Mouse (Mus musculus) layer of hippocampus, adult 2 months (tissue): Measurements from ENCODE around the gene Pla2g6. TPM values are rescaled to one million over a fixed set of nuclear protein-coding genes. Genes with fewer than 3 reads are reported as not detected.

Source experiments
- DNase-seq, 2 experiments: peaks; one replicate each; pipeline ENCODE4 v3.0.0; 2022; ENCODE audit warnings: low spot score in 2 of 2
- H3K27ac ChIP-seq: fragments of 200-600 bp; 2 replicates; pipeline ENCODE4 v1.8.1; 2022
- H3K4me3 ChIP-seq: fragments of 200-600 bp; 2 replicates; pipeline ENCODE4 v1.8.1; 2022; ENCODE audit warnings: mild to moderate bottlenecking
- CTCF ChIP-seq: fragments of 200-600 bp; conservative IDR thresholded peaks from 2 replicates; pipeline ENCODE4 v1.8.1; 2022; ENCODE audit warnings: antibody characterized with exemption, mild to moderate bottlenecking, moderate library complexity
- long read RNA-seq, 2 experiments: library from polyadenylated mRNA; stranded (forward); transcript quantifications; one replicate each; pipeline ENCODE4 v2.0.0; 2021; ENCODE audit warnings: borderline mapping rate in 2 of 2
- total RNA-seq, 2 experiments: library from RNA; stranded (reverse); gene quantifications; 2 replicates each; pipeline ENCODE4 v1.2.3; 2021

Pla2g6 gene
- total RNA-seq = 10 to 100 TPM; 23.8 to 23.9 TPM
- long read RNA-seq, experiment 1, partial matches to known transcripts = 2 of 43 reads
- long read RNA-seq, experiment 1, other reads (novel, unspliced or antisense) = 33 of 43 reads
- long read RNA-seq, experiment 2, partial matches to known transcripts = 5 of 52 reads
- long read RNA-seq, experiment 2, other reads (novel, unspliced or antisense) = 38 of 52 reads

DNA sequence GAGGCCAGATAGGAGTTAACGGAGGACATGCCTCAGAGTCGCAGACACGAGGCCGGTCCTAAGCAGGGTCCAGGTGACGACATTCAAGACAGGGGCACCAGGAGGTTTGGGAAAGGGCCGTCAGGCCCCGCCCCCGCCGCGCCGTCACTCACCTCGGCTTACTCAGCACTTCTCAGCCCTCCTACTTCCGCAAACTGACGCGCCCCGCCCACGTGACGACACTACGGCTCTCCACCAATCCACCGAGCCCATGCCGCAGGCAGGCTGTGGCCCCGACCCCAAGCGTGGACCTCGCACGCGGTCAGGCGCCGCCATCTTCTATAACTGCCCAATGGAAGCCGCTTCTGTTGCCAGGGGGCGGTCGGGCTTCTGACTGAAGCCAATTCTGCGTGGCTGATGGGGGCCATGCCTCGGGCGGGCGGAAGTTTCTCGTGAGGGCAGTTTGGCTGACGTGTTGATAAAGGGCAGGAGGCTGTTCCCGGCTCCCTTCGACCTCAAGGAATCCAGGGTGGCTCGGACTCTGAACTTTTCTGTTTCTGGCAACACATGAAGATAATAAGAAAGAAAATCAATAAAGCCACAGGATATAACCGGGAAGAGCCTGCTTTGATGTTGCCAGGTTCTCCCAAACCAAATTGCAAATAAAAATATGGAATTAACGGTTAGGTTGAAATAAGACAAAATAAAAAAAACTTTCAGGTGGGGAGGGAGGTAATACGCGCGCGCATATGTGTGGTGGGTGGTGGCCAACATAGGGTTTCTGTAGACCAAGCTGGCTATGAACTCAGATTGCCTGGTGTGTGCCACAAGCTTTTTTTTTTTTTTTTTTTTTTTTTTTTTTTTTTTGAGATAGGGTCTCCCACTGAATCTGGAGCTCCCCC, at the start of gene Pla2g6:
Pla2g6 (minus strand) TSS at position 333 of the 881 bp plus-strand sequence.
- Histone ChIP-seq H3K4me3 (peak within 1 kb of the TSS; percentile 74), H3K27ac (peak within 1 kb of the TSS; percentile 95)
- no peak for TF ChIP-seq CTCF
- peak; percentile 98 to 99 for DNase-seq

DNA sequence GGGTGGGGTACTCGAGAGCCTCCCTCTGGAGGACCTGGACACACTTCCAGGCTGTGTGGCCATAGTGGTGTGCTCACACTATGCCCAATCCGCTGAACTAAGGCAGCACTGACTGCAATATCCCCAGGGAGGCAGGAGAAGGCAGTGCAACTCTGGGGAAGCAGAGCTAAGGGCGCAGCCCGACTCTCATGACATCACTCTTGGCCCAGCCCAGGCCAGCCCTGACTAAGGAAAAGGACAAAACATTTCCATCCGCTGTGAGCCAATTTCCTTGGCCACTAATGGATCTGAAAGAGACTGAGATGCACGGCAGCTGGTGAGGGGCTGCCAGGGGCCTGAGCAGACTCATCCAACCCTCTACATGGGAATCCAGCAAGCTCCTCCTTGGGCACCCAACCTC, 49.5 kb upstream of the Pla2g6 start:
- peak; percentile 74 for TF ChIP-seq CTCF
- no peak overlapping the region for H3K4me3 ChIP-seq
- peak overlapping the region; percentile 79 for H3K27ac ChIP-seq
- DNase-seq = peak; percentile 39 to 41

DNA sequence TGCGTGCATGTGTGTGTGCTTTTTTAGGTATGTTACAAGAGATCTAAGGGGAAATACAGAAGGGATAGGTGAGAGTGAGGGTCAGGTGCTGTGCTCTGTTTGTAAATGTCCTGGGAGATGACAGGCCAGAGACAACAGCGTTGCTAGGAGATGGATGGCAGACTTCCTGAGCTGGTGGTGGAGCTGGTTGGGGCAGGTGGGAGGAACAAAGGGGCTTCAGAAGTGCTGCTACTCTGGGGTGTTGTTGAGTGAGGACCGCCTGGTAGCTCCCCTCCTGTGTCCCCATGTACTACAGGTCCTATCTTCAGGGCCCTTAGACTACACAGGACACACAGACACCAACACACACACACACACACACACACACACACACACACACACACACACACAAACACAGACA, 46.6 kb upstream of the Pla2g6 start:
- DNase-seq = no peak
- no peak for TF ChIP-seq CTCF
- Histone ChIP-seq H3K27ac (no peak overlapping the region), H3K4me3 (no peak overlapping the region)

DNA sequence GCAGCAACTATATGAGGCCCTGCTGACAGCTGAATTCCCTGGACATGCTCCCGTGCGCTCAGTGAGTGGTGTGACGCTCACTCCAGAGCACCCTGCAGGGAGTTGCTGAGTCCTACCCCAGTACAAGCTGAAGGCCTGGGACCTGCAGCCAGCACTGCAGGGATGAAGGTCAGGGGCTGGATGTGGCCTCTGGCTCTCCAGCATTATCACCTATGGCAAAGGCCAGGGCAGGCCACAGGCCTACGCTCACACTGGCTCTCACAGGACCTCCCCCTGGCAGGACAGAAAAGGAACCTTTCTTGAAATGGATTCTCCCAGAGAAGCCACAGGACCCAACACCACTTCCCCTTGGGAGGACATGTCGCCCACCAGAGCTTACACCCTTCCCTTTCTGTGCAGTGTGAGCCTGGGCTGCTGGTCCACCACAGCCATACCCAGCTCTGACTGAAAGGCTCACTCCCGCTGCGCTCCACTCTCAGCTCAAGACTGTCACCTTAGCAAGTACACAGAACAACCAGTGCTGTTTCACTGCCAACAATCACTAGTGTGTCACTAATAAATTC, 42.2 kb upstream of the Pla2g6 start:
- no peak for TF ChIP-seq CTCF
- Histone ChIP-seq H3K27ac (peak overlapping the region; percentile 3; the same call in 1 of the 2 replicates), H3K4me3 (no peak overlapping the region)
- no peak for DNase-seq

DNA sequence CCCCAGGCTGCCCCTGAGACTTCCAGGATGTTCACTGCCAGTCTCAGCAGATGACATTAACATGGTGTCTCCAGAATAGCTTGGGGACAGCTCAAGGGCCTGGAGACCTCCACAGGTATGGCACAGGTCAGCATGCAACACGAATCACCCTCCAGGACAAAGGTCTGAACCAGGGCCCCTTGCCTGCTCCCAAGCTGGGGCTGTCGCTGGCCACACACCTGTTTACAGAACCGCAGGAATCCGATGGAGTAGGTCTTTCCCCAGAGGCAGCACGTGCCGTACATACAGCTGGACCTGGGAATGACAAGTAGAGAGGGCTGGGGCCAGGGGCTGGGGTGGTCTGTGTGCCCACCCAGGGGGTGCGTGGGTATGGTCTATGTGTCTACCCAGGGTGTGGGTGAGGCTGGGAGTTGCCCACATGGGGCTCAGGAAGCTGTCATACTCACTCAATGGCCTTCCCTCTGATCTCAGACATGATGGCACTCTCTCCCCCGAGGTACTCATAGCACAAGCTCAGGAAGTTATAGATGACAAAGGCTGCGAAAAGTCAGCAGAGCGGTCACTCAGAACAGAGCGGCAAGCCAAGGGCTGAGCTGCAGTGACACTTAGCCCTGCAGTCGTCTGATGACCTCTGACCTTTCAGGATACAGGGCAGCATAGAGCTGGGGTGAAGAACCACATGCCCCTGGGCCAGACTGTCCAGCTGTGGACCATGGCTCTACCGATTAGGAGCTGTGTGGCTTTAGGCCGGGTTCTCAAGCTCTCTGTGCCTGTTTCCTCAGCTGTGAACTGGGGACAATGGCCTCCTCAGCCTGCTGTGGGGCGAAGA, 41.5 kb upstream of the Pla2g6 start:
- Histone ChIP-seq H3K27ac (peak overlapping the region; percentile 77; the same call in 1 of the 2 replicates), H3K4me3 (no peak overlapping the region)
- DNase-seq = no peak
- TF ChIP-seq CTCF = no peak

DNA sequence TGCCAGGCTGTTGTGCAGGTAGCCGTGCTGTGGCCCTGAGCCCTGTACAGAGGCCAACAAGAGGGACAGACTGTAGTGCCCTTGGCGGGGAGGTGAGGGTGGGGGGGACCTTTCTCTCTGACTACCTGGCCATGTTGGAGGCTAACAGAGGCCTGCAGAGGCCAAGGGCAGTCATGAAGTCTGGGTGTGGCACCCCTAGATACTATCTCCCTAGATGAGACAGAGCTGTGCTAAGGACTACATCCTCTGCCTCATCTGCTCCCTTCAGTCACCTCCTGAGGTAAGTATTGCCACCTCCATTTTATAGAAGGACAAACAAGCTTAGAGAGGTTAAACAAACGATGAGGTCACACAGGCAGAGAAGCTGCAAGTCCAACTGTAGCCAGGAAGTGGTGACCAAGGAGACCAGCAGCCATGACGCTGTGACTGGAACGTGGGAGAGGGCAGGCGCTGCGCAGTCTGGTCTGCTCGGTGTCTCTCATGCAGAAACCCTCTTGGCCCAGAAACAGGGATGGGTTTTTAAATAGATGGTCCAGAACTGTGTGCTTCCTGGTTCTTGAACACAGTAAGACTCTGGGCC, 40.8 kb upstream of the Pla2g6 start:
- DNase-seq = no peak
- no peak for TF ChIP-seq CTCF
- Histone ChIP-seq H3K27ac (peak overlapping the region; percentile 77), H3K4me3 (no peak overlapping the region)

DNA sequence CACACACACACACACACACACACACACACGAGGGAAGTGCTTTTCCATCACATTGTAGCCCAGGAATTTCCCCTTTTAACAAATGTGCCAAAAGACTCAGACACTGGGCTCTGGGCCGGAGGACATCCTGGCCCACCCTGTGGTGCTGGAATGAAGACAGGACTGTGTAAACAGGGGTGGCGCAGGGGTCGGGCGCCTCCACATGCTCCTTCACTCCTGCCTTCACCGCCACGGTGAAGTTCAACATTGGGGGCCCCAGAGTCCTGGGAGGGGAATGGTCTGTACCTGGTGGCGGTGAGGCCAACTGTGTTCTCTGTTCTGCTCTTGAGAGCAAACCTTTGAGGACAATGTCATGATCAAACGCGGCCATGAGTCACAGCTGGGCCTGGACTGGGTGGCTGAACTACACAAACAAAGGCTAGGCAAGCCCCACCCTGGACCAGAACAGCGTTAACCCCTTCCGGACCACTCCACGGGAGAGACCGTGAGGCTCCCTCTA, 40.2 kb upstream of the Pla2g6 start:
- Histone ChIP-seq H3K4me3 (no peak overlapping the region), H3K27ac (peak overlapping the region; percentile 77)
- TF ChIP-seq CTCF = no peak
- DNase-seq = no peak

DNA sequence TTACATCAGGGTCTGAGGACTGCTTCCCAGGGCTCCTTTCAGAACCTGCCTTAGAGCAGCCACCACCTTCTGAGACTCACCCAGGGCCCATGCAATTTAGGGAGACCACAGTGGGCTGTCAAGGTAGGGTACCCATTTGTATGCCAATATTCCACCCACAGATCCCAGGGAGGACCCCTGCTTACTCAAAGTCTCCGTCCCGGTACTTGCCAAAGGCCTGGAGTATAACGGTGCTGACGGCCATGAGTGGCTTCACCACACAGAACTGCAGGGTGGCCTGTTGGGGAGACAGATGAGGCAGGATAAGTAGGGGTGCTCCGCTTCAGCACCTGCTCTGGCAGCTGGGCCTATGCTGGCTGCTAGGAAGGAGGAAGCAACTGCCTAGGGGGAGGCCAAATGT, 38.2 kb upstream of the Pla2g6 start:
- Histone ChIP-seq H3K27ac (no peak overlapping the region), H3K4me3 (no peak overlapping the region)
- no peak for TF ChIP-seq CTCF
- DNase-seq = no peak

DNA sequence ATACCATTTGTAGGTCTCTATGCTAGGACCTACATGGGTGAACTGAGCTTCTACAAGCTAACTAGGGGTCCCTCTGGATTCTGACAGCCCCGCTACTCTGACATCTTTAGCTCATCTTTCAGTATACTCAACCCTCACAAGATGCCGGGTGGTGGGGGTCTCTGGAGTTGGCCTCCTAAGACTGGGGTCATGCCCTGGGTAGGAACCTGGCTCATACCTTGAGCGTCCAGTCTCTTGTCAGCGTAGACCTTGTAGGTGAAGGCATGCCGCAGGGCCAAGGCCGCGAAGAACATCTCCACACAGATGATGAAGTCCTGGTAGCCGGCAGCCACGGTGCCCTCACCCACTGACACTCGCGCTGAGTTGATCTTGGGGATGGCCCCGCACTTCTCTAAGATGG, 36.9 kb upstream of the Pla2g6 start:
- no peak overlapping the region for H3K27ac ChIP-seq
- no peak for DNase-seq
- H3K4me3 ChIP-seq = no peak overlapping the region
- TF ChIP-seq CTCF = no peak

DNA sequence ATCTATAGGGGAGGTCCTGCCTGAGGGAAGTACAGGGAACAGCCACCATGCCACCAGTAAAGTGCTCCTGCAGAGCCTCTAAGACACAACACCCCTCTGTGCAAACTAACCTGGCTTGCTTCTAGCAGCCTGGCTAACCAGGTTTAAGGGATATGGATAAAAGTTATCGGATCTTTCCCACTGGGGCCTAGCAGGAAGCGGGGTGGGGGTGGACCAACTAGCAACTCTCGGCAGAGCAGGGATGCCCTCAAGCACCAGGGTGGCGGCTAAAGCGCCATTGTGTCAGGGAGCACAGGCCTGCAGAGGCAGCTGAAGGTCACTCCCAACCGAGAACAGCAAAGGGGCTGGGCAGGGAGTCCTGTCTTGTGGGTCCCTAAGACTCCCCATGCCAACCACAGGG, 35.9 kb upstream of the Pla2g6 start:
- no peak overlapping the region for H3K27ac ChIP-seq
- DNase-seq = no peak
- H3K4me3 ChIP-seq = no peak overlapping the region
- TF ChIP-seq CTCF = no peak

DNA sequence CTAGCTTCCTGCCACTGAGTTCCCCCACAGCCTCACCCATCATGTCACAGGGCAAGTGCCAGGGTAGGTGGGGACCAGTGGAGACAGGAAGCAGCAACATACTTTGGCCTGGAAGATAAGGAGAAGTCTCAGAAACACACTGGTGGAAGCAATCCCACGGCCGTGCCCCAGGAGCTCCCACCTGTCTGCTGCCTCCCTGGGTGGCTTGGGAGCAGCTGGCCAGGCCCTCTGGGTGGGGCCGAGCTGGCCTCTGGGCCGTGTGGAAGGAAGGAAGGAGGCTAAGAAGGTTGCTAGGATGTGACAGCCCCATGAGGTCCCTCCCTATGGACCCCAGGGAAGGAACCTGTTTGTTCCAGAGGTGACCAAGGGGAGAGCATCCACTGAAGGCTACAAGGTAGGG, 32.8 kb upstream of the Pla2g6 start:
- no peak for TF ChIP-seq CTCF
- no peak for DNase-seq
- Histone ChIP-seq H3K27ac (no peak overlapping the region), H3K4me3 (no peak overlapping the region)

DNA sequence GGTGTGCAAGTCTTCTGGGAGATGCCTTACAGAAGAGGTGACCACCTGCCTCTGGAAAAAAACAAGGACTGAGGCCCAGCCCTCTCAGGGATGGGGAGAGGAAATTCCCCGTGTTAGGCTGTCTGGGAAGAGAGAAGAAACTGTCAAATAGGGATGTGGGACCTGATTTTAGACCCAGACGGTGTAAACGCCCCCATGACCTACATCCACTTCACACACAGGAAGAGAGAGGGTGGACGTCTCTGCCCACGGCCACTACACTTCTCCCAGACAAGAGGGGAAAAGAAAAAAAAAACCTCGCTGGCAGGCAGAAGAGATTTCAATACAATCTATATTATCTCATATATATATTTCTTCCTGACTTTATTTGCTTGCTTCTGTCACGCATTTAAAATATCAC, 32.2 kb upstream of the Pla2g6 start:
- TF ChIP-seq CTCF = no peak
- DNase-seq = no peak
- H3K27ac ChIP-seq = no peak overlapping the region
- no peak overlapping the region for H3K4me3 ChIP-seq
